Mouse (Mus musculus) adrenal gland, adult 2 months (tissue): ENCODE data around the gene Fam189a1. TPM values are rescaled to one million over a fixed set of nuclear protein-coding genes. Genes with fewer than 3 reads are reported as not detected.

Experiments used
- DNase-seq: peaks from one replicate; pipeline ENCODE4 v3.0.0; 2021
- polyA plus RNA-seq: library from polyadenylated mRNA; depleted of rRNA; stranded (reverse); fragments of >200 nt; gene quantifications from 2 replicates; pipeline ENCODE4 v1.2.3, GENCODE M21; 2012
- total RNA-seq, 2 experiments: library from RNA; stranded (reverse); gene quantifications; 2 replicates each; pipeline ENCODE4 v1.2.3; 2021

Gene Fam189a1
- total and polyA plus RNA-seq, 3 experiments: 0.37 to 1.9 (median 1.3) TPM

GRCm38 (mm10) chr7:65104207-65105096, 51.9 kb downstream of the Fam189a1 start:
- DNase-seq: no peak

GRCm38 (mm10) chr7:65101661-65102060, 54.7 kb downstream of the Fam189a1 start:
- DNase-seq: no peak

GRCm38 (mm10) chr7:65097708-65098107, 58.7 kb downstream of the Fam189a1 start:
- DNase-seq: no peak

GRCm38 (mm10) chr7:65095631-65096107, 60.7 kb downstream of the Fam189a1 start:
- DNase-seq: no peak

- DNase-seq: no peak
Measured at GRCm38 (mm10) chr7:65093314-65093713, 63.1 kb downstream of the Fam189a1 start.

GRCm38 (mm10) chr7:65091486-65091885, 64.9 kb downstream of the Fam189a1 start:
- no peak for DNase-seq

- no peak for DNase-seq
Measured at GRCm38 (mm10) chr7:65085972-65086371, 70.4 kb downstream of the Fam189a1 start.

- DNase-seq: no peak
Measured at GRCm38 (mm10) chr7:65082778-65083091, 73.6 kb downstream of the Fam189a1 start.

- no peak for DNase-seq
Measured at GRCm38 (mm10) chr7:65081979-65082777, 74.2 kb downstream of the Fam189a1 start.

GRCm38 (mm10) chr7:65076134-65076533, 80.2 kb downstream of the Fam189a1 start:
- DNase-seq: no peak

- no peak for DNase-seq
Measured at GRCm38 (mm10) chr7:65074194-65074593, 82.2 kb downstream of the Fam189a1 start.

GRCm38 (mm10) chr7:65073555-65073954, 82.8 kb downstream of the Fam189a1 start:
- DNase-seq: peak; percentile 49

GRCm38 (mm10) chr7:65066211-65066610, 90.2 kb downstream of the Fam189a1 start:
- DNase-seq: no peak

GRCm38 (mm10) chr7:65065457-65065856, 90.9 kb downstream of the Fam189a1 start:
- DNase-seq: no peak

- no peak for DNase-seq
Measured at GRCm38 (mm10) chr7:65064638-65065037, 91.7 kb downstream of the Fam189a1 start.

- DNase-seq: no peak
Measured at GRCm38 (mm10) chr7:65064096-65064495, 92.3 kb downstream of the Fam189a1 start.

GRCm38 (mm10) chr7:65060163-65060799, 96.1 kb downstream of the Fam189a1 start:
- DNase-seq: no peak

- DNase-seq: no peak
Measured at GRCm38 (mm10) chr7:65056864-65057263, 99.5 kb downstream of the Fam189a1 start.

GRCm38 (mm10) chr7:65051986-65052385, 104.4 kb downstream of the Fam189a1 start:
- DNase-seq: no peak

- no peak for DNase-seq
Measured at GRCm38 (mm10) chr7:65049236-65049954, 107.0 kb downstream of the Fam189a1 start.

- no peak for DNase-seq
Measured at GRCm38 (mm10) chr7:65047700-65048099, 108.7 kb downstream of the Fam189a1 start.

GRCm38 (mm10) chr7:65046690-65047089, 109.7 kb downstream of the Fam189a1 start:
- DNase-seq: no peak
